ENCODE assay signal across 8 mouse cellular contexts in genomic region chr19:6531011-6531631, GRCm38 (mm10). TPM values are rescaled to one million over a fixed set of nuclear protein-coding genes. Genes with fewer than 3 reads are reported as not detected.
A peak's percentile ranks its signal among the peaks of the same experiment; 100 is the strongest.
DNase-seq lines count a peak whose midpoint lies in the region; ATAC-seq lines count a peak whose summit lies in the region.

No protein-coding gene starts in this region.

- peaks cover 75% of the 10 kb centered on the region for H3K27me3 ChIP-seq in embryonic facial prominence, embryonic 13.5 days
- peaks cover 31% of the 10 kb centered on the region for H3K27me3 ChIP-seq in hindbrain, embryonic 10.5 days (ENCODE audit: insufficient read depth, poor library complexity, severe bottlenecking)
- peaks cover 79% of the 10 kb centered on the region for H3K27me3 ChIP-seq in liver, embryonic 12.5 days (replicated peaks)
- no peaks in the 10 kb centered on the region for H3K27me3 ChIP-seq in neural tube, embryonic 14.5 days (ENCODE audit: control insufficient read depth, insufficient read depth, low read length)

- under 1% methylated on average over 56 of the region's 56 CpGs for WGBS in embryonic facial prominence, embryonic 13.5 days
- under 1% methylated on average over 56 of the region's 56 CpGs for WGBS in hindbrain, embryonic 10.5 days
- 1% methylated on average over 56 of the region's 56 CpGs for WGBS in liver, embryonic 12.5 days (ENCODE audit: insufficient replicate concordance)
- under 1% methylated on average over 42 of the region's 56 CpGs for WGBS in neural tube, embryonic 14.5 days

- no peaks in the 10 kb centered on the region for H3K36me3 ChIP-seq in embryonic facial prominence, embryonic 13.5 days
- H3K36me3 ChIP-seq in hindbrain, embryonic 10.5 days: no peaks in the 10 kb centered on the region; the same call in 1 of the 2 replicates
- H3K36me3 ChIP-seq in liver, embryonic 12.5 days: no peaks in the 10 kb centered on the region
- peaks cover 1% of the 10 kb centered on the region; the same call in 1 of the 2 replicates for H3K36me3 ChIP-seq in neural tube, embryonic 14.5 days (ENCODE audit: control insufficient read depth, insufficient read depth, low read length)

- H3K4me2 ChIP-seq in embryonic facial prominence, embryonic 13.5 days: peak overlapping the region; percentile 85
- peak overlapping the region; percentile 65 for H3K4me2 ChIP-seq in liver, embryonic 12.5 days
- H3K4me2 ChIP-seq in neural tube, embryonic 14.5 days (ENCODE audit: low read depth, low read length): peak overlapping the region; percentile 70

- DNase-seq in right cerebral cortex, postnatal 4 days: peak; percentile 58
- DNase-seq in right cerebral cortex, postnatal 14 days: no peak
- DNase-seq in hindbrain, embryonic 10.5 days (ENCODE audit: low spot score): peak; percentile 61
- DNase-seq in natural killer cell, adult 2 months (ENCODE audit: low spot score in 2 of 2): no peak
- no peak for DNase-seq in right cerebral cortex, adult 18-20 months

- H3K4me1 ChIP-seq in embryonic facial prominence, embryonic 13.5 days: peaks cover 24% of the 10 kb centered on the region
- H3K4me1 ChIP-seq in hindbrain, embryonic 10.5 days (replicated peaks): peaks cover 73% of the 10 kb centered on the region
- H3K4me1 ChIP-seq in liver, embryonic 12.5 days: peaks cover 12% of the 10 kb centered on the region; the same call in 1 of the 2 replicates
- peaks cover 27% of the 10 kb centered on the region for H3K4me1 ChIP-seq in neural tube, embryonic 14.5 days (ENCODE audit: control insufficient read depth, insufficient read depth, low read length)

- peak overlapping the region; percentile 63 for H3K9ac ChIP-seq in embryonic facial prominence, embryonic 13.5 days
- H3K9ac ChIP-seq in liver, embryonic 12.5 days: no peak overlapping the region
- peak overlapping the region; percentile 77 for H3K9ac ChIP-seq in neural tube, embryonic 14.5 days (replicated peaks; ENCODE audit: low read depth, low read length)

- H3K9me3 ChIP-seq in embryonic facial prominence, embryonic 13.5 days: no peaks in the 10 kb centered on the region
- no peaks in the 10 kb centered on the region for H3K9me3 ChIP-seq in hindbrain, embryonic 10.5 days
- H3K9me3 ChIP-seq in liver, embryonic 12.5 days (replicated peaks): no peaks in the 10 kb centered on the region
- H3K9me3 ChIP-seq in neural tube, embryonic 14.5 days (ENCODE audit: control insufficient read depth, low read length): no peaks in the 10 kb centered on the region

- no peak overlapping the region for H3K27ac ChIP-seq in embryonic facial prominence, embryonic 13.5 days
- H3K27ac ChIP-seq in hindbrain, embryonic 10.5 days: peak overlapping the region; percentile 94
- no peak overlapping the region for H3K27ac ChIP-seq in liver, embryonic 12.5 days
- H3K27ac ChIP-seq in neural tube, embryonic 14.5 days (ENCODE audit: low read depth, low read length): peak overlapping the region; percentile 83

- H3K4me3 ChIP-seq in embryonic facial prominence, embryonic 13.5 days: peak overlapping the region; percentile 47
- peak overlapping the region; percentile 63 for H3K4me3 ChIP-seq in hindbrain, embryonic 10.5 days
- H3K4me3 ChIP-seq in liver, embryonic 12.5 days: peak overlapping the region; percentile 40
- peak overlapping the region; percentile 37 for H3K4me3 ChIP-seq in neural tube, embryonic 14.5 days (ENCODE audit: low read depth, low read length)

- no peak for ATAC-seq in embryonic facial prominence, embryonic 13.5 days (ENCODE audit: insufficient number of reproducible peaks, insufficient read depth, low FRiP score, low TSS enrichment, low read depth)
- no peak for ATAC-seq in liver, embryonic 12.5 days
- ATAC-seq in neural tube, embryonic 14.5 days (ENCODE audit: low read depth): no peak

RNA-seq across cellular contexts. Expression of gene Slc22a12, which starts 11.7 kb away (rescaled TPM):
- polyA plus RNA-seq in embryonic facial prominence, embryonic 13.5 days (2015; fragmentation: Nextera tagmentation; extraction: Ambion mirVana): not detected in 2 replicates
- polyA plus RNA-seq in hindbrain, embryonic 10.5 days (2016; fragmentation: Nextera tagmentation; extraction: Ambion mirVana): not detected in 2 replicates
- not detected in 2 replicates for polyA plus RNA-seq in liver, embryonic 12.5 days (2016; fragmentation: Nextera tagmentation; extraction: Ambion mirVana)
- 0.11 TPM in 1 of 2 replicates, not detected in the other for polyA plus RNA-seq in neural tube, embryonic 14.5 days (2014; fragmentation: Nextera tagmentation; extraction: Ambion mirVana)

Comparison
In these comparisons a context has a peak if more than half of its experiments do, and no peak if none do; other contexts are left out.
1. DNase-seq: peak in right cerebral cortex, postnatal 4 days (single experiment) and hindbrain, embryonic 10.5 days (single experiment); none in right cerebral cortex, postnatal 14 days (single experiment), natural killer cell, adult 2 months (0 of 2) and right cerebral cortex, adult 18-20 months (single experiment).
2. H3K27ac ChIP-seq: peak in hindbrain, embryonic 10.5 days (single experiment) and neural tube, embryonic 14.5 days (single experiment); none in embryonic facial prominence, embryonic 13.5 days (single experiment) and liver, embryonic 12.5 days (single experiment).
3. Peak in every context shown above with its lines, with median percentiles within 50 percentile points of each other: H3K4me2 ChIP-seq and H3K4me3 ChIP-seq.